Mouse (Mus musculus) liver, postnatal 0 days (tissue): ENCODE results near the gene Tmem189. TPM values are rescaled to one million over a fixed set of nuclear protein-coding genes. Genes with fewer than 3 reads are reported as not detected.

ENCODE experiments used
- ATAC-seq: fragments of 200-750 bp; cut with Nextera tagmentation; 2 replicates; pipeline ENCODE4 v1.8.0; 2017; ENCODE audit warnings: mild to moderate bottlenecking, moderate library complexity
- DNase-seq: peaks from one replicate; pipeline ENCODE4 v3.0.0-alpha.2; 2016
- H3K27ac ChIP-seq: fragments of 300-500 bp; sonication (generic); 2 replicates; pipeline ENCODE4 v1.5.1; 2014; ENCODE audit warnings: antibody characterized with exemption, moderate library complexity, mild to moderate bottlenecking, low read depth
- H3K27me3 ChIP-seq: fragments of 300-500 bp; sonication (generic); 2 replicates; pipeline ENCODE4 v1.6.1; 2014; ENCODE audit warnings: low read length, control low read depth, mixed read lengths; ENCODE audit not compliant: insufficient read depth
- H3K36me3 ChIP-seq: fragments of 300-500 bp; sonication (generic); replicated peaks from 2 replicates; pipeline ENCODE4 v1.6.1; 2014; ENCODE audit warnings: mild to moderate bottlenecking, control low read depth, low read length, moderate library complexity, mixed read lengths; ENCODE audit not compliant: insufficient read depth
- H3K4me1 ChIP-seq: fragments of 300-500 bp; sonication (generic); 2 replicates; pipeline ENCODE4 v1.6.1; 2014; ENCODE audit warnings: antibody characterized with exemption, mild to moderate bottlenecking, control low read depth; ENCODE audit not compliant: insufficient read depth
- H3K4me2 ChIP-seq: fragments of 300-500 bp; sonication (generic); 2 replicates; pipeline ENCODE4 v1.6.1; 2014; ENCODE audit warnings: low read depth, mild to moderate bottlenecking, low read length, moderate library complexity, mixed read lengths
- H3K4me3 ChIP-seq: fragments of 300-500 bp; sonication (generic); 2 replicates; pipeline ENCODE4 v1.5.1; 2014; ENCODE audit warnings: low read depth, low read length
- H3K9ac ChIP-seq: fragments of 300-500 bp; sonication (generic); replicated peaks from 2 replicates; pipeline ENCODE4 v1.6.1; 2014; ENCODE audit warnings: mild to moderate bottlenecking, moderate library complexity
- H3K9me3 ChIP-seq: fragments of 300-500 bp; sonication (generic); 2 replicates; pipeline ENCODE4 v1.6.1; 2016; ENCODE audit warnings: mild to moderate bottlenecking, control low read depth, low read length, mixed read lengths
- CTCF ChIP-seq: sonication (generic); IDR thresholded peaks from 2 replicates; pipeline ENCODE4 v1.5.1; 2016; ENCODE audit warnings: antibody characterized with exemption, low read depth
- EP300 ChIP-seq: IDR thresholded peaks from 2 replicates; pipeline ENCODE4 v1.6.1; 2016; ENCODE audit warnings: antibody characterized with exemption, low read depth, mild to moderate bottlenecking
- WGBS: fragments of 180-500 bp; shearing (Covaris S2); extraction: QIAGEN DNeasy Blood & Tissue Kit; methylation state at CpG from one replicate; pipeline ENCODE4 v1.1.7; 2014; ENCODE audit not compliant: insufficient replicate concordance; 5-methylcytosine and 5-hydroxymethylcytosine counted together
- polyA plus RNA-seq: library from polyadenylated mRNA; unstranded; fragments of >200 nt; fragmentation: Nextera tagmentation; extraction: Ambion mirVana; gene quantifications from 2 replicates; pipeline ENCODE4 v1.2.1, GENCODE M21; 2015

The Tmem189 gene
- polyA plus RNA-seq, 1 experiment from 2014 or later, result 10.1 TPM

- DNase-seq (no peak), ATAC-seq (no peak)
- TF ChIP-seq EP300 (no peak), CTCF (peak; percentile 68)
Measured at GRCm38 (mm10) chr2:167678600-167678999, 11.0 kb downstream of the Tmem189 start.

DNA sequence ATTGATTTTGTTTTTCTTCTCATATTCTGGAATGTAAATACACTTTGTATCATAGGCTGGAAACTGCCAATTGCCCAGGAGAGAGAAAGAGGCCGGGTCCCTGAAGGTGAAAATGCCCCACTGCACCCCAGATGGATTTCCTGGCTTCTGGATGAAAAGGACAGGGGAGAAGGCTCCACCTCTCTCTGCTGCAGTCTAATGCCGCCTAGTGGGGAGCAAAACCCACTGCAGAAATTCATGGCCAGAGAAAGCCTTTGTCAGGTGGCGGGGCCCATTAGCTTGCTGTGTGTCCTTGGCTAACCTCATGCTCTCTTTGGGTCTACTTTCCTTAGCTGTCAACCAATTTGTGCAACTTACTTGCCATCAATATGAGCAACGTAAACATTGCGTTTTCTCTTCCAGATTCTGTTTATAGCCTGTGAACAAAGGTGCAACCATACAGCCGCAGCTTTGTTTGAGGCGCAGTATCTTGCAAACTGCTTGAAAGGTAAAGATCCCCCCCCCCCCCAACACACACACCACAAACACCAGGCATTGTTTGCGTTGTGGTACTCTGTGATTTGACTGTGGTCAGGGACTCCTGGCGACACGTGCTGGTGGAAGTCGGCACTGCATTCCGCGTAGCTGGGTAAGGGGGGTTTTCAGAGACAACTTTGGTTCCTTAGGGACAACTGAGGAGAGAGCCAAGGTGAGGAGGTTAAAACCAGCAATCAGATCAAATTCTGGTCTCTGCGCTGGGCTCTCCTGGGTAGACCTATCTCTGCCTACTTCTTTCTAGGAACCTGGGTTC is 14.3 kb downstream of the Tmem189 start:
- Histone ChIP-seq H3K9me3 (no peaks in the 10 kb centered on the region), H3K36me3 (no peaks in the 10 kb centered on the region), H3K27ac (no peak overlapping the region), H3K4me1 (peaks cover 21% of the 10 kb centered on the region), H3K4me3 (no peak overlapping the region), H3K9ac (no peak overlapping the region), H3K4me2 (no peak overlapping the region), H3K27me3 (no peaks in the 10 kb centered on the region)
- WGBS, result 41% methylated on average over 14 of the region's 14 CpGs
- TF ChIP-seq EP300 (no peak), CTCF (peak; percentile 86)
- no peak for DNase-seq
- no peak for ATAC-seq

More at GRCm38 (mm10) chr2:167678600-167678999, 11.0 kb downstream of the Tmem189 start:
- H3K36me3 ChIP-seq, result no peaks in the 10 kb centered on the region
- H3K4me3 ChIP-seq, result no peak overlapping the region
- H3K9ac ChIP-seq, result no peak overlapping the region
- H3K27ac ChIP-seq, result no peak overlapping the region
- no peak overlapping the region for H3K4me2 ChIP-seq
- H3K4me1 ChIP-seq, result 0 out of 2 replicates have a peak, but pooled peaks cover 3% of the 10 kb centered on the region
- no peaks in the 10 kb centered on the region for H3K9me3 ChIP-seq
- 54% methylated on average over 5 of the region's 5 CpGs for WGBS
- no peaks in the 10 kb centered on the region for H3K27me3 ChIP-seq

GRCm38 (mm10) chr2:167672212-167672685 is 17.4 kb downstream of the Tmem189 start:
- no peak for TF ChIP-seq CTCF
- peak; percentile 67 for TF ChIP-seq EP300
- 23% methylated on average over 13 of the region's 13 CpGs for WGBS
- peak; percentile 91 for ATAC-seq
- Histone ChIP-seq H3K4me1 (peaks cover 19% of the 10 kb centered on the region), H3K27me3 (no peaks in the 10 kb centered on the region), H3K27ac (peak overlapping the region; percentile 67), H3K9ac (no peak overlapping the region), H3K9me3 (no peaks in the 10 kb centered on the region), H3K4me2 (peak overlapping the region; percentile 55), H3K4me3 (no peak overlapping the region), H3K36me3 (no peaks in the 10 kb centered on the region)
- DNase-seq, result peak; percentile 66

DNA sequence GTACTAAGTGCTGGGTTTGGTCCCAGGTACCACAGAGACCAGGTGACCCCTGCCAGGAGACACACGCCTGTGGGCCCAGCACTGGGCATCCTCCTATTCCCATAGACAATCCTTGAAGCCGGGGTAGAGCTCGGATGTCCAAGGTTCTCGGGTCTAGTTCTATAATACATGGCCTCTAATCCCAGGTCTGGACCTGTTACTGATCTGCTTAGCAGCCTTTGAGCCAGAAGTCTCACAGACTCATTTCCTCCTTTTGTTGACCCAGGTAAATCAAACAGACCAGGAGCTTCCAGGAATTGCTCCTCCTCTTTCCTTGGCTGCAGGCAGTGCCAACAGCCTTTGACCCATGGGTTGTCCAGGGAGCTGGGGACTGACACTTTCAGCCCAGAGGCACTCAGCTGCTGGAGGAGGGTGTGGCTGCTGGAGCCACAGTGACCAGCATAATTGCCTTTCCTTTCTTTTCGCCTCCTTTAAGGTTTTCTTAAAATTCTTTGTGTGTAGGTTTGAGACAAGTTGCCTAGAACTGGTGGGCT is 18.5 kb downstream of the Tmem189 start:
- Histone ChIP-seq H3K36me3 (no peaks in the 10 kb centered on the region), H3K4me2 (peak overlapping the region; percentile 55), H3K4me1 (peaks cover 19% of the 10 kb centered on the region), H3K4me3 (no peak overlapping the region), H3K9ac (no peak overlapping the region), H3K27ac (0 out of 2 replicates have a peak overlapping the region, but pooled peaks have one; percentile 9), H3K27me3 (no peaks in the 10 kb centered on the region), H3K9me3 (no peaks in the 10 kb centered on the region)
- 82% methylated on average over 5 of the region's 5 CpGs for WGBS
- TF ChIP-seq CTCF (no peak), EP300 (no peak)
- ATAC-seq (no peak), DNase-seq (no peak)

DNA sequence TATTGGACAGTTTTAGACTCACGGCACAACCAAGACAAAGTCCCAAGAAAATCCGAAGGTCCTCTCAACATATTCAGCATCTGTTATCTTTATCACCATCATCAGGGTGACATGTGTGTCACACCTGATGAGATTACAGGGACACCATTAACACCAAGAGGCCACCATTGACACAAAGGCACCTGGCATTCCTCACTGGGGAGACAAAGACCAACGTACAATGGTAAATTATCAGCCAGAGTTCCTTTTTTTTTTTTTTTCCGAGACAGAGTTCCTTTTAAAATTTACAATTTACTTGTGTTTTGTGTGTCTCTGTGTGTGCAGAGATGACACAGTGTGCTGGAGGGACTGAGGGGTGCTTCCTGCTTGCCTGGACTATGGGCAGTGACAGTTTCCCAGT is 20.2 kb downstream of the Tmem189 start:
- Histone ChIP-seq H3K4me2 (no peak overlapping the region), H3K4me1 (peaks cover 19% of the 10 kb centered on the region), H3K36me3 (no peaks in the 10 kb centered on the region), H3K27ac (no peak overlapping the region), H3K9me3 (no peaks in the 10 kb centered on the region), H3K4me3 (no peak overlapping the region), H3K27me3 (no peaks in the 10 kb centered on the region), H3K9ac (no peak overlapping the region)
- DNase-seq (no peak), ATAC-seq (no peak)
- no peak for TF ChIP-seq CTCF
- no peak for TF ChIP-seq EP300
- 64% methylated on average over 4 of the region's 4 CpGs for WGBS

- no peak for DNase-seq
- peaks cover 19% of the 10 kb centered on the region for H3K4me1 ChIP-seq
Measured at GRCm38 (mm10) chr2:167668426-167668825, 21.2 kb downstream of the Tmem189 start.

More at GRCm38 (mm10) chr2:167668426-167668825, 21.2 kb downstream of the Tmem189 start:
- Histone ChIP-seq H3K9ac (no peak overlapping the region), H3K4me3 (no peak overlapping the region), H3K4me2 (no peak overlapping the region), H3K27me3 (no peaks in the 10 kb centered on the region), H3K36me3 (no peaks in the 10 kb centered on the region), H3K27ac (no peak overlapping the region), H3K9me3 (no peaks in the 10 kb centered on the region)
- 88% methylated on average over 5 of the region's 5 CpGs for WGBS
- no peak for TF ChIP-seq CTCF
- TF ChIP-seq EP300, result no peak
- no peak for ATAC-seq
